Mouse (Mus musculus): Measurements from ENCODE around the gene Hykk. TPM values are rescaled to one million over a fixed set of nuclear protein-coding genes. Genes with fewer than 3 reads are reported as not detected.
"Not testable (repeated sequence)": the region's sequence is repeated elsewhere in the genome, so short reads cannot be mapped to it uniquely, and the experiment has no call there.

Gene Hykk
- polyA plus RNA-seq, 1 experiment from 2014 or later: 6.0 TPM

- Histone ChIP-seq H3K27me3 (no peaks in the 10 kb centered on the region), H3K27ac (no peak overlapping the region), H3K36me3 (peaks cover 4% of the 10 kb centered on the region; the same call in 1 of the 2 replicates), H3K4me3 (no peak overlapping the region), H3K9ac (no peak overlapping the region), H3K4me2 (replicated peaks) (no peak overlapping the region), H3K9me3 (replicated peaks) (no peaks in the 10 kb centered on the region), H3K4me1 (no peaks in the 10 kb centered on the region)
- WGBS: 97% methylated on average over 4 of the region's 4 CpGs
- ATAC-seq (ENCODE audit: low FRiP score): no peak
These were observed 25.0 kb downstream of the Hykk start for GRCm38 (mm10) chr9:54942071-54942470.

- Histone ChIP-seq H3K9me3 (replicated peaks) (no peaks in the 10 kb centered on the region), H3K27me3 (no peaks in the 10 kb centered on the region), H3K4me2 (replicated peaks) (no peak overlapping the region), H3K4me1 (no peaks in the 10 kb centered on the region), H3K9ac (no peak overlapping the region), H3K4me3 (no peak overlapping the region), H3K27ac (no peak overlapping the region), H3K36me3 (no peaks in the 10 kb centered on the region)
- 67% methylated on average over 2 of the region's 2 CpGs for WGBS
- ATAC-seq (ENCODE audit: low FRiP score): no peak
These were observed 27.4 kb downstream of the Hykk start for GRCm38 (mm10) chr9:54944467-54944866.

- Histone ChIP-seq H3K4me1 (peaks cover 2% of the 10 kb centered on the region; the same call in 1 of the 2 replicates), H3K4me2 (replicated peaks) (no peak overlapping the region), H3K9ac (no peak overlapping the region), H3K27me3 (no peaks in the 10 kb centered on the region), H3K27ac (no peak overlapping the region), H3K36me3 (no peaks in the 10 kb centered on the region), H3K4me3 (no peak overlapping the region), H3K9me3 (replicated peaks) (no peaks in the 10 kb centered on the region)
- no peak for ATAC-seq (ENCODE audit: low FRiP score)
- WGBS: 79% methylated on average over 16 of the region's 16 CpGs
These were observed 29.2 kb downstream of the Hykk start for GRCm38 (mm10) chr9:54946256-54946655.

DNA sequence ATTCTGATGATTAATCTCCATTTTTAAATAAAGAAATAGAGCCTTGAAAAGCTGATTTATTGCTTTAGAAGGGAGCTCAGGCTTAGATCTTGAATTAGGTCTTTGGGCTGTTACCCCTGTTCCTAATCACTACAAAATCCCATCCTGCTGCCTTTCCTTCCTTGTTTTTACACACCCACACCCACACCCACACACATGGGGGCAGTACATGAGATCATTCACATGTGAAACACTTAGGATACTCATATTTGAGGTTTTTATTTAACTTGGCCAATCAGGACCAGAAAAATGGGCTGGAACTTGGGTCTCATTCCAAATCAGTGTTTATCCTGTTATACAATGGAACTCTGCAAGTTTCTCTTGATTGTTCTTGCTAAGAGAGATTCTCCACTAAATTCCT is 32.4 kb downstream of the Hykk start:
- Histone ChIP-seq H3K27me3 (no peaks in the 10 kb centered on the region), H3K36me3 (peaks cover 17% of the 10 kb centered on the region), H3K4me3 (no peak overlapping the region), H3K9me3 (replicated peaks) (no peaks in the 10 kb centered on the region), H3K4me1 (peaks cover 22% of the 10 kb centered on the region), H3K4me2 (replicated peaks) (no peak overlapping the region), H3K9ac (no peak overlapping the region), H3K27ac (no peak overlapping the region)
- no peak for ATAC-seq (ENCODE audit: low FRiP score)

DNA sequence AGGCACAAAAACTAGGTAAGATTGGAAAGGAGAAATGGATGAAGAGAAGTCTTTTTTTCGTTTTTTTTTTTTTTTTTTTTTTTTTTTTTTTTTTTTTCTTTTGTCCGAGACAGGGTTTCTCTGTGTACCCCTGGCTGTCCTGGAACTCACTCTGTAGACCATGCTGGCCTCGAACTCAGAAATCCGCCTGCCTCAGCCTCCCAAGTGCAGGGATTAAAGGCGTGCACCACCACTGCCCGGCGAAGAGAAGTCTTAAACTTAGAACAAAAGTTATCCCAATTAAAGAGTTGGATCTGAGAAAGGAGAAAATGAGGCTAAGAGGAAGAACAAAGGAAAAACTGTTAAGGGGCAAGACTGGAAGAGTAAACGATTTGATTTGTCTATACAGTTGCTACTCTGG is 33.1 kb downstream of the Hykk start:
- H3K4me1 ChIP-seq: peaks cover 22% of the 10 kb centered on the region
- H3K9ac ChIP-seq: peak overlapping the region; percentile 87; the same call in 1 of the 2 replicates
- not testable (repeated sequence) for H3K27me3 ChIP-seq; H3K9me3 ChIP-seq (replicated peaks)
- peak overlapping the region; percentile 74 for H3K4me2 ChIP-seq (replicated peaks)
- WGBS: 50% methylated on average over 8 of the region's 8 CpGs
- H3K4me3 ChIP-seq: peak overlapping the region; percentile 89
- peak overlapping the region; percentile 96 for H3K27ac ChIP-seq
- peak; percentile 67 for ATAC-seq (ENCODE audit: low FRiP score)
- peaks cover 22% of the 10 kb centered on the region for H3K36me3 ChIP-seq

- H3K4me2 ChIP-seq (replicated peaks): peak within 1 kb of the TSS; percentile 74
- no peaks in the 10 kb centered on the region for H3K27me3 ChIP-seq
- H3K36me3 ChIP-seq: peaks cover 28% of the 10 kb centered on the region
- H3K9me3 ChIP-seq (replicated peaks): no peaks in the 10 kb centered on the region
- peak; percentile 99 for ATAC-seq (ENCODE audit: low FRiP score)
- H3K4me1 ChIP-seq: peaks cover 22% of the 10 kb centered on the region
- WGBS: under 1% methylated on average over 65 of the region's 65 CpGs
- peak within 1 kb of the TSS; percentile 89 for H3K4me3 ChIP-seq
- peak within 1 kb of the TSS; percentile 96 for H3K27ac ChIP-seq
- H3K9ac ChIP-seq: peak within 1 kb of the TSS; percentile 87
These were observed 33.7 kb downstream of the Hykk start, which contains the start of the genes Psma4 and AY074887 for GRCm38 (mm10) chr9:54950575-54951321. Gene Psma4, plus strand, starts transcription at chr9:54950790. Gene AY074887, minus strand, starts transcription at chr9:54950998.

DNA sequence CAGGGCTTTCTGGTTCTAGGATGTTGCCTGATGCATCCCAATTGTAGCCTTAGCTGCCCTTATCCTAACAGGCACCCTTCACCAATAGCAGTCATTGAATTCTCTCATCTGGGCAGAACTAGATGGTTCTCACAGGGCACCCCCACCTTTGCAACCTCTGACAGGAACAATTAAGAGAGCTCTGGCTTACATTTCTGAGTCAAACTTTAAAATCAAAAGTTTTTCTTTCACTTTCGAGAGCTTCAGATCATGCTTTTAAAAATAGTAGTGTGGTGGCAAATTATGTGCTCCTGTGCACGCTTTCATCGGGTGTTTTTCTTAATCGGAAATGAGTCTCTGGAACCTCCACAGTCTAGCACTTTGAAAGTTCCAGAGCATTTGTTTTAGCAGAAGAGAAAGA is 44.0 kb downstream of the Hykk start:
- peaks cover 43% of the 10 kb centered on the region for H3K36me3 ChIP-seq
- H3K4me1 ChIP-seq: no peaks in the 10 kb centered on the region
- 94% methylated on average over 4 of the region's 4 CpGs for whole genome bisulfite sequencing
- no peaks in the 10 kb centered on the region for H3K9me3 ChIP-seq (replicated peaks)
- H3K4me2 ChIP-seq (replicated peaks): no peak overlapping the region
- H3K9ac ChIP-seq: no peak overlapping the region
- H3K27ac ChIP-seq: no peak overlapping the region
- no peak for ATAC-seq (ENCODE audit: low FRiP score)
- H3K27me3 ChIP-seq: no peaks in the 10 kb centered on the region
- H3K4me3 ChIP-seq: no peak overlapping the region

GRCm38 (mm10) chr9:54963669-54964068 is 46.6 kb downstream of the Hykk start:
- Histone ChIP-seq H3K4me3 (no peak overlapping the region), H3K27me3 (no peaks in the 10 kb centered on the region), H3K9me3 (replicated peaks) (no peaks in the 10 kb centered on the region), H3K4me2 (replicated peaks) (no peak overlapping the region), H3K4me1 (no peaks in the 10 kb centered on the region), H3K9ac (no peak overlapping the region), H3K27ac (no peak overlapping the region), H3K36me3 (peaks cover 18% of the 10 kb centered on the region)
- ATAC-seq (ENCODE audit: low FRiP score): no peak

DNA sequence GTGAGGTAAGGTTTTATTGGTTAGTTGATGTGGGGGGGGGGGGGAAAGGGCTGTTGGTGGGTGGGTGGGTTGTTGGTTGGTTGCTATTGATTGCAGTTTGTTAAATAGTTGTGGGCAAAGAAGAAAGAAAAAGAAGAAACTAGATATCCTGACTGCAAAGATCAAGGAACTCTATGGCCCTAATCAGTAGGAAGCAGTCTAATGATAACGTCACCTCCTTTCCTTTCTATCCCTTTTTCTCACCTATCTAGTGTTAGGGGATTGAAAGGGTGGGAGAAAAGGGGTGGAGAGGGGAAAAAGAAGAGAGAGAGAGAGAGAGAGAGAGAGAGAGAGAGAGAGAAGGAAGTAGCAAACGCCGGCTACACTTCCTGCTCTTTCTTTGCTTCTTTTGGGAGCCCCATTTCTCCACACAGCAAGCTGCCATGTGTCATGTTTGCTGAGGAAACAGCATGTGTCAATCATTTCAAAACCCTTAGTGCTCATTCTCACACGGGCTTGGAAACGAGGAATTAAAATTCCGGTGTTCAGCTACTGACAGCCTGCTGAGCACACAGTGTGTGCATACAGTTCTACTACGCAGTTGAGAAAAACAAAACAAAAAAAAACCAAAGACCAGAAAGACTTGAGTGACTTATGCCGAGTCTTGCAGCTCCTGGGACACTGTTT is 53.0 kb downstream of the Hykk start:
- ATAC-seq (ENCODE audit: low FRiP score): no peak
- Histone ChIP-seq H3K4me3 (no peak overlapping the region), H3K9ac (no peak overlapping the region), H3K9me3 (replicated peaks) (no peaks in the 10 kb centered on the region), H3K4me1 (no peaks in the 10 kb centered on the region), H3K36me3 (no peaks in the 10 kb centered on the region), H3K4me2 (replicated peaks) (no peak overlapping the region), H3K27me3 (no peaks in the 10 kb centered on the region), H3K27ac (no peak overlapping the region)
- WGBS: 62% methylated on average over 8 of the region's 8 CpGs

GRCm38 (mm10) chr9:54980674-54981073 is 63.6 kb downstream of the Hykk start, which contains the start of gene Chrna5:
Gene Chrna5, plus strand, starts transcription at chr9:54980880.
- peak within 1 kb of the TSS; percentile 33 for H3K9ac ChIP-seq
- WGBS: 50% methylated on average over 8 of the region's 8 CpGs
- peak within 1 kb of the TSS; percentile 61 for H3K4me3 ChIP-seq
- H3K27me3 ChIP-seq: peaks cover 36% of the 10 kb centered on the region
- peak within 1 kb of the TSS; percentile 66 for H3K4me2 ChIP-seq (replicated peaks)
- no peaks in the 10 kb centered on the region for H3K36me3 ChIP-seq
- H3K27ac ChIP-seq: peak within 1 kb of the TSS; percentile 45
- peak; percentile 55; the same call in 1 of the 2 replicates for ATAC-seq (ENCODE audit: low FRiP score)
- peaks cover 11% of the 10 kb centered on the region for H3K4me1 ChIP-seq
- H3K9me3 ChIP-seq (replicated peaks): no peaks in the 10 kb centered on the region; the same call in 1 of the 2 replicates

GRCm38 (mm10) chr9:54981291-54982191 is 64.5 kb downstream of the Hykk start:
- peak overlapping the region; percentile 33 for H3K9ac ChIP-seq
- peak overlapping the region; percentile 61 for H3K4me3 ChIP-seq
- no peaks in the 10 kb centered on the region for H3K36me3 ChIP-seq
- peak overlapping the region; percentile 66 for H3K4me2 ChIP-seq (replicated peaks)
- peaks cover 36% of the 10 kb centered on the region for H3K27me3 ChIP-seq
- peaks cover 11% of the 10 kb centered on the region for H3K4me1 ChIP-seq
- peak; percentile 82 for ATAC-seq (ENCODE audit: low FRiP score)
- H3K27ac ChIP-seq: peak overlapping the region; percentile 45
- H3K9me3 ChIP-seq (replicated peaks): no peaks in the 10 kb centered on the region; the same call in 1 of the 2 replicates
- WGBS: under 1% methylated on average over 82 of the region's 85 CpGs

GRCm38 (mm10) chr9:54982401-54982800 is 65.3 kb downstream of the Hykk start:
- Histone ChIP-seq H3K4me2 (replicated peaks) (peak overlapping the region; percentile 66), H3K36me3 (no peaks in the 10 kb centered on the region), H3K4me1 (peaks cover 11% of the 10 kb centered on the region), H3K9me3 (replicated peaks) (no peaks in the 10 kb centered on the region; the same call in 1 of the 2 replicates), H3K4me3 (peak overlapping the region; percentile 61), H3K9ac (no peak overlapping the region), H3K27me3 (peaks cover 36% of the 10 kb centered on the region), H3K27ac (no peak overlapping the region)
- ATAC-seq (ENCODE audit: low FRiP score): no peak
- WGBS: 6% methylated on average over 7 of the region's 7 CpGs

All from hindbrain, embryonic 12.5 days (tissue).